8 mouse cellular contexts compared by ENCODE assay signal in genomic region chr1:170136351-170137009, GRCm38 (mm10). TPM values are rescaled to one million over a fixed set of nuclear protein-coding genes. Genes with fewer than 3 reads are reported as not detected.
A peak's percentile ranks its signal among the peaks of the same experiment; 100 is the strongest.
DNase-seq lines count a peak whose midpoint lies in the region; ATAC-seq and TF ChIP-seq lines count a peak whose summit lies in the region.

No protein-coding gene starts in this region.

- H3K36me3 ChIP-seq in heart, embryonic 10.5 days = peaks cover 6% of the 10 kb centered on the region; the same call in 1 of the 2 replicates
- H3K36me3 ChIP-seq in kidney, embryonic 14.5 days (ENCODE audit: control insufficient read depth, insufficient read depth, low read length) = peaks cover 4% of the 10 kb centered on the region; the same call in 1 of the 2 replicates
- H3K36me3 ChIP-seq in limb, embryonic 14.5 days (ENCODE audit: control insufficient read depth, insufficient read depth, low read length) = peaks cover 9% of the 10 kb centered on the region
- no peaks in the 10 kb centered on the region for H3K36me3 ChIP-seq in midbrain, postnatal 0 days (ENCODE audit: insufficient read depth, low read length)

- 0 out of 2 replicates have a peak, but pooled peaks cover 3% of the 10 kb centered on the region for H3K4me1 ChIP-seq in heart, embryonic 10.5 days
- H3K4me1 ChIP-seq in kidney, embryonic 14.5 days (ENCODE audit: control insufficient read depth, insufficient read depth, low read length) = no peaks in the 10 kb centered on the region
- no peaks in the 10 kb centered on the region for H3K4me1 ChIP-seq in limb, embryonic 14.5 days (ENCODE audit: control insufficient read depth, insufficient read depth, low read length)
- H3K4me1 ChIP-seq in midbrain, postnatal 0 days (ENCODE audit: insufficient read depth, low read length) = no peaks in the 10 kb centered on the region

- no peak overlapping the region for H3K4me2 ChIP-seq in kidney, embryonic 14.5 days (replicated peaks; ENCODE audit: low read depth, low read length)
- no peak overlapping the region; the same call in 1 of the 2 replicates for H3K4me2 ChIP-seq in limb, embryonic 14.5 days (replicated peaks; ENCODE audit: low read depth, low read length, severe bottlenecking)
- no peak overlapping the region for H3K4me2 ChIP-seq in midbrain, postnatal 0 days (ENCODE audit: low read depth, low read length, poor library complexity, severe bottlenecking)

- peak; percentile 82 for TF ChIP-seq CTCF in midbrain, postnatal 0 days (IDR thresholded peaks at IDR 0.05)

- TF ChIP-seq POLR2A in limb, embryonic 14.5 days (IDR thresholded peaks at IDR 0.05; ENCODE audit: borderline replicate concordance, extremely low read depth, insufficient read depth, insufficient read length) = no peak

- H3K4me3 ChIP-seq in heart, embryonic 10.5 days = no peak overlapping the region
- no peak overlapping the region for H3K4me3 ChIP-seq in kidney, embryonic 14.5 days (ENCODE audit: low read length)
- H3K4me3 ChIP-seq in limb, embryonic 14.5 days (replicated peaks; ENCODE audit: low read length) = no peak overlapping the region
- no peak overlapping the region for H3K4me3 ChIP-seq in midbrain, postnatal 0 days (ENCODE audit: low read depth, low read length)

- H3K27ac ChIP-seq in heart, embryonic 10.5 days = peak overlapping the region; percentile 22; the same call in 1 of the 2 replicates
- no peak overlapping the region for H3K27ac ChIP-seq in kidney, embryonic 14.5 days (ENCODE audit: low read depth, low read length)
- H3K27ac ChIP-seq in limb, embryonic 14.5 days (replicated peaks; ENCODE audit: low read depth, low read length) = no peak overlapping the region
- H3K27ac ChIP-seq in midbrain, postnatal 0 days (ENCODE audit: low read depth, low read length) = no peak overlapping the region

- 19% methylated on average over 7 of the region's 7 CpGs for WGBS in heart, embryonic 10.5 days
- 20% methylated on average over 7 of the region's 7 CpGs for WGBS in kidney, embryonic 14.5 days
- WGBS in limb, embryonic 14.5 days = 13% methylated on average over 7 of the region's 7 CpGs
- 29% methylated on average over 7 of the region's 7 CpGs for WGBS in midbrain, postnatal 0 days

- peak; percentile 98 for DNase-seq in 3T3-L1 (ENCODE audit: low read depth, low spot score)
- DNase-seq in adrenal gland, postnatal 36 days = peak; percentile 80 to 82
- peak; percentile 88 for DNase-seq in heart, embryonic 10.5 days (ENCODE audit: low spot score)
- DNase-seq in limb, embryonic 14.5 days (ENCODE audit: low spot score) = peak; percentile 90
- peak; percentile 86 for DNase-seq in midbrain, postnatal 0 days (ENCODE audit: low spot score)
- DNase-seq in spleen, postnatal 10 days (ENCODE audit: low spot score in 2 of 2) = peak; percentile 9 to 58

- ATAC-seq in erythroblast, adult 5-6 weeks (replicated peaks; ENCODE audit: low FRiP score, poor library complexity, severe bottlenecking) = 0 out of 2 replicates have a peak, but pooled peaks have one; percentile 55
- peak; percentile 93 for ATAC-seq in kidney, embryonic 14.5 days (ENCODE audit: low FRiP score, low TSS enrichment)
- ATAC-seq in limb, embryonic 14.5 days (ENCODE audit: low FRiP score, low read depth) = peak; percentile 87
- peak; percentile 78 for ATAC-seq in midbrain, postnatal 0 days (ENCODE audit: low FRiP score)

- H3K9ac ChIP-seq in kidney, embryonic 14.5 days (ENCODE audit: low read depth, low read length) = no peak overlapping the region
- H3K9ac ChIP-seq in limb, embryonic 14.5 days (ENCODE audit: low read depth, low read length, severe bottlenecking) = no peak overlapping the region
- H3K9ac ChIP-seq in midbrain, postnatal 0 days (replicated peaks; ENCODE audit: low read length, poor library complexity, severe bottlenecking) = no peak overlapping the region

- no peaks in the 10 kb centered on the region for H3K27me3 ChIP-seq in heart, embryonic 10.5 days (ENCODE audit: insufficient read depth, poor library complexity, severe bottlenecking)
- no peaks in the 10 kb centered on the region for H3K27me3 ChIP-seq in kidney, embryonic 14.5 days (ENCODE audit: control insufficient read depth, insufficient read depth, low read length)
- H3K27me3 ChIP-seq in limb, embryonic 14.5 days (ENCODE audit: control insufficient read depth, insufficient read depth, low read length) = no peaks in the 10 kb centered on the region
- no peaks in the 10 kb centered on the region for H3K27me3 ChIP-seq in midbrain, postnatal 0 days (ENCODE audit: insufficient read depth, low read length)

- no peaks in the 10 kb centered on the region for H3K9me3 ChIP-seq in heart, embryonic 10.5 days
- no peaks in the 10 kb centered on the region for H3K9me3 ChIP-seq in kidney, embryonic 14.5 days (ENCODE audit: control insufficient read depth, low read length)
- no peaks in the 10 kb centered on the region for H3K9me3 ChIP-seq in limb, embryonic 14.5 days (ENCODE audit: control insufficient read depth, low read length)
- no peaks in the 10 kb centered on the region for H3K9me3 ChIP-seq in midbrain, postnatal 0 days (ENCODE audit: low read length)

RNA-seq across cellular contexts. Expression of gene Ddr2, which starts 25.9 kb away (rescaled TPM):
- total RNA-seq in adrenal gland, postnatal 36 days (2021) = 10 to 100 TPM; 19.5 to 20.3 TPM
- total RNA-seq in erythroblast, adult 5-6 weeks (2015; ENCODE audit: low replicate concordance) = not detected in 2 replicates
- total RNA-seq in erythroblast, adult 5-6 weeks (2017; ENCODE audit: low replicate concordance) = 0.60 TPM in 1 of 2 replicates, not detected in the other
- polyA plus RNA-seq in heart, embryonic 10.5 days (2016; fragmentation: Nextera tagmentation; extraction: Ambion mirVana) = 6.7 and 21.0 TPM in 2 replicates
- polyA plus RNA-seq in kidney, embryonic 14.5 days (2014; fragmentation: Nextera tagmentation; extraction: Ambion mirVana) = 22.3 and 29.5 TPM in 2 replicates
- 64.1 and 68.2 TPM in 2 replicates for polyA plus RNA-seq in limb, embryonic 14.5 days (2012; rRNA removed)
- 86.7 and 100.0 TPM in 2 replicates for polyA plus RNA-seq in limb, embryonic 14.5 days (2014; fragmentation: Nextera tagmentation; extraction: Ambion mirVana)
- 8.2 and 9.8 TPM in 2 replicates for total RNA-seq in midbrain, postnatal 0 days (2014; rRNA removed)
- polyA plus RNA-seq in midbrain, postnatal 0 days (2015; fragmentation: Nextera tagmentation; extraction: Ambion mirVana) = 7.4 and 8.0 TPM in 2 replicates

RNA-seq across cellular contexts. Expression of gene Uap1, which starts 38.3 kb away (rescaled TPM):
- total RNA-seq in adrenal gland, postnatal 36 days (2021) = 10 to 100 TPM; 57.5 to 65.4 TPM
- total RNA-seq in erythroblast, adult 5-6 weeks (2015; ENCODE audit: low replicate concordance) = 29.2 and 31.1 TPM in 2 replicates
- 14.8 and 20.4 TPM in 2 replicates for total RNA-seq in erythroblast, adult 5-6 weeks (2017; ENCODE audit: low replicate concordance)
- 63.0 and 67.4 TPM in 2 replicates for polyA plus RNA-seq in heart, embryonic 10.5 days (2016; fragmentation: Nextera tagmentation; extraction: Ambion mirVana)
- 36.5 and 51.0 TPM in 2 replicates for polyA plus RNA-seq in kidney, embryonic 14.5 days (2014; fragmentation: Nextera tagmentation; extraction: Ambion mirVana)
- polyA plus RNA-seq in limb, embryonic 14.5 days (2012; rRNA removed) = 41.6 and 50.5 TPM in 2 replicates
- polyA plus RNA-seq in limb, embryonic 14.5 days (2014; fragmentation: Nextera tagmentation; extraction: Ambion mirVana) = 76.4 and 77.8 TPM in 2 replicates
- 38.6 and 52.8 TPM in 2 replicates for total RNA-seq in midbrain, postnatal 0 days (2014; rRNA removed)
- 55.8 and 59.0 TPM in 2 replicates for polyA plus RNA-seq in midbrain, postnatal 0 days (2015; fragmentation: Nextera tagmentation; extraction: Ambion mirVana)

Comparison
In these comparisons a context has a peak if more than half of its experiments do, and no peak if none do; other contexts are left out.
1. DNase-seq: peak in every context shown above with its lines; median percentile 98 in 3T3-L1; 90 in limb, embryonic 14.5 days; 88 in heart, embryonic 10.5 days; 86 in midbrain, postnatal 0 days; 81 in adrenal gland, postnatal 36 days; 34 in spleen, postnatal 10 days.